Mouse (Mus musculus) neural tube, embryonic 12.5 days (tissue): ENCODE measurements around the gene Fam207a. TPM values are rescaled to one million over a fixed set of nuclear protein-coding genes. Genes with fewer than 3 reads are reported as not detected.

Source experiments
- ATAC-seq: fragments of 200-750 bp; cut with Nextera tagmentation; 2 replicates; pipeline ENCODE4 v1.8.0; 2017; ENCODE audit warnings: low read depth, mild to moderate bottlenecking, moderate TSS enrichment, moderate library complexity; ENCODE audit not compliant: low FRiP score
- H3K27ac ChIP-seq: fragments of 300-500 bp; sonication (generic); 2 replicates; pipeline ENCODE4 v1.5.1; 2016
- H3K27me3 ChIP-seq: fragments of 300-500 bp; sonication (generic); replicated peaks from 2 replicates; pipeline ENCODE4 v1.6.1; 2016; ENCODE audit warnings: mild to moderate bottlenecking
- H3K36me3 ChIP-seq: fragments of 300-500 bp; sonication (generic); 2 replicates; pipeline ENCODE4 v1.6.1; 2016; ENCODE audit warnings: mild to moderate bottlenecking
- H3K4me1 ChIP-seq: fragments of 300-500 bp; sonication (generic); 2 replicates; pipeline ENCODE4 v1.6.1; 2016
- H3K4me2 ChIP-seq: fragments of 300-500 bp; sonication (generic); replicated peaks from 2 replicates; pipeline ENCODE4 v1.6.1; 2016; ENCODE audit warnings: mild to moderate bottlenecking
- H3K4me3 ChIP-seq: fragments of 300-500 bp; sonication (generic); 2 replicates; pipeline ENCODE4 v1.5.1; 2016
- H3K9ac ChIP-seq: fragments of 300-500 bp; sonication (generic); 2 replicates; pipeline ENCODE4 v1.6.1; 2016; ENCODE audit warnings: mild to moderate bottlenecking
- H3K9me3 ChIP-seq: fragments of 300-500 bp; sonication (generic); 2 replicates; pipeline ENCODE4 v1.6.1; 2016; ENCODE audit warnings: mild to moderate bottlenecking
- WGBS: fragments of 180-500 bp; shearing (Covaris S2); methylation state at CpG from one replicate; pipeline ENCODE4 v1.1.7; 2016; 5-methylcytosine and 5-hydroxymethylcytosine counted together
- polyA plus RNA-seq: library from polyadenylated mRNA; unstranded; fragments of >200 nt; fragmentation: Nextera tagmentation; extraction: Ambion mirVana; gene quantifications from 2 replicates; pipeline ENCODE4 v1.2.1, GENCODE M21; 2016

The Fam207a gene
- polyA plus RNA-seq, 1 experiment from 2014 or later = 46.4 TPM

DNA sequence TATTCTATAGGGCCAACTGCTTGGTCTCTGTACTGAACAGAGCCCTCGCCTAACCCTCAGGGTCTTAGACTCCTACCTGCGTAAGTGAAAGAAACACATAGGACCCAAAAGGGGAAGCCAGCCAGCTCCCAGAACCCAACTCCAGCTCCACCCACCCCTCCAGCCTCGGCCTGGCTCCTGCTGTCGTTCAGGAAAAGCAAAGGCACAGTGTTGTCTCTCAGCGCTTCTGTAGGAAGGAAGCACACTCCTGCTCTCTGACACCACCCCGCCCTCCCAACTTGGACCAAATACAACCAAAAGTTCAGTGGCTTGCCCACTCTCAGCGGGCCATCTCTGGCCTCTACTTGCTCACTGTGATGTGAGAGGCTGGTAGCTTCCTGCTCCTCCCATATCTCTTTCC, 7.7 kb upstream of the Fam207a start:
- no peaks in the 10 kb centered on the region for H3K36me3 ChIP-seq
- 83% methylated on average over 7 of the region's 7 CpGs for WGBS
- no peak overlapping the region for H3K4me3 ChIP-seq
- no peak overlapping the region for H3K9ac ChIP-seq
- H3K9me3 ChIP-seq = no peaks in the 10 kb centered on the region
- H3K27me3 ChIP-seq = 0 out of 2 replicates have a peak, but pooled peaks cover 3% of the 10 kb centered on the region
- H3K4me2 ChIP-seq = no peak overlapping the region
- ATAC-seq = no peak
- no peaks in the 10 kb centered on the region for H3K4me1 ChIP-seq
- no peak overlapping the region for H3K27ac ChIP-seq

- H3K4me3 ChIP-seq = peak overlapping the region; percentile 18; the same call in 1 of the 2 replicates
- H3K9me3 ChIP-seq = no peaks in the 10 kb centered on the region
- no peaks in the 10 kb centered on the region for H3K4me1 ChIP-seq
- no peaks in the 10 kb centered on the region for H3K36me3 ChIP-seq
- 0 out of 2 replicates have a peak, but pooled peaks cover 3% of the 10 kb centered on the region for H3K27me3 ChIP-seq
- 56% methylated on average over 12 of the region's 12 CpGs for WGBS
- H3K27ac ChIP-seq = no peak overlapping the region
- no peak for ATAC-seq
- peak overlapping the region; percentile 56 for H3K4me2 ChIP-seq
- peak overlapping the region; percentile 45; the same call in 1 of the 2 replicates for H3K9ac ChIP-seq
Measured at GRCm38 (mm10) chr10:77522746-77523145, 7.2 kb upstream of the Fam207a start.

DNA sequence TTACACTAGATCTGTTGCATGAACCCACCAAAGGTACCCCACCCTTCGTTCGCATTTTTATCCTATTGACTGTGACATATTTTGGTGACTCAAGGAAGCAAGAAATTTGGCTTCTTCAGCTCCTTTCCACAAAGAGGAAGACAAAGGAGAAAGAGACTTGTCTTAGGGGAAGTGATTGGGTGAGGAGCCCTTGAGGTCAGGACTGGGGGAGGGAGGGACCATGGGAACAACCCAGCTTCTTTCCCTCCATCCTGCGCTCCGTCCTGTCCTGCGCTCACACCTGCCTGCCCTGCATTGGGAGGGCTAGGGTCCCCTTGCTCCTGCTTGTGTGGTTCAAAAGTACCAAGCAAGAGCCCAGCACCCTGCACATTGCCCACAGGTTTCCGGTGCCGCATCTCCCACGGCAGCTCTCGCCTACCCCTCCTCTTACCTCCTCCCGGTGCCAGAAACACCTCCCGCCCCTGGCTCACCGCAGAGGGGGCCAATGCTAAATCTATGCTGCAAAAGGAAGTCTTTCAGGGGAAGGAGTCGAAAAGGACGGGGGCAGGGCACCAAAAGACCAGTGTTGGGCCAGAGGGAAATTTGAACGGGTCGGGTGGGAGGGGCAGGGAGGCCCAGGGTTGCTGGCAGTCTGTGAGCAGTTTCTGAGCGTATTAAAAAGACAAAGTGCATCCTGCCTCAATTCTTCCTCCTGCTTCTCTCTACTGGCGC, 6.6 kb upstream of the Fam207a start:
- ATAC-seq = no peak

DNA sequence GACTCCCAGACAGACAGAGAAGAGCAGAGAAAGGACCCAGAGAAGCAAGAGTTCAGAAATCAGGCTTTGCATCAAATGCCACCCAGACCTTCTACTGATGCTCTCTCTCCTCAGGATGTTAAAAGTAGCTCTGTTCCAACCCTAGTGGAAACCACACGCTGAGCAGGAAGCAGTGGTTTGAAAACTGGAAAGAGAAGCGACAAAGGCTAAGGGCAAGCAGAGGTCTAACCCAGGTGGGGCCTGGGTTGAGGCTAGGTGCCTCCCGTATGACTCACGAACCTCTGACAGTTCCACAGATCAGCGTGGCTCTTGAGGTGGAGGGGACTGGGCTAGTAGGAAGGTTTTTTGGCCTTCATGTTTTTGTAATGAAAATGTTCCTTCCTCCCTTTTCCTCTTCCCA, 4.9 kb upstream of the Fam207a start:
- no peaks in the 10 kb centered on the region for H3K36me3 ChIP-seq
- ATAC-seq = no peak
- H3K27ac ChIP-seq = no peak overlapping the region
- no peak overlapping the region for H3K4me2 ChIP-seq
- H3K9me3 ChIP-seq = no peaks in the 10 kb centered on the region
- H3K4me1 ChIP-seq = peaks cover 13% of the 10 kb centered on the region
- H3K27me3 ChIP-seq = 0 out of 2 replicates have a peak, but pooled peaks cover 3% of the 10 kb centered on the region
- no peak overlapping the region for H3K4me3 ChIP-seq
- no peak overlapping the region for H3K9ac ChIP-seq
- 90% methylated on average over 5 of the region's 5 CpGs for WGBS

More for the DNA sequence above, 6.6 kb upstream of the Fam207a start:
- no peaks in the 10 kb centered on the region for H3K36me3 ChIP-seq
- H3K4me1 ChIP-seq = 0 out of 2 replicates have a peak, but pooled peaks cover under 1% of the 10 kb centered on the region
- peak overlapping the region; percentile 45 for H3K9ac ChIP-seq
- 16% methylated on average over 18 of the region's 18 CpGs for WGBS
- peak overlapping the region; percentile 18; the same call in 1 of the 2 replicates for H3K4me3 ChIP-seq
- no peak overlapping the region for H3K27ac ChIP-seq
- peak overlapping the region; percentile 56 for H3K4me2 ChIP-seq
- H3K27me3 ChIP-seq = 0 out of 2 replicates have a peak, but pooled peaks cover 3% of the 10 kb centered on the region
- H3K9me3 ChIP-seq = no peaks in the 10 kb centered on the region

GRCm38 (mm10) chr10:77519191-77519590, 3.6 kb upstream of the Fam207a start:
- H3K27me3 ChIP-seq = 0 out of 2 replicates have a peak, but pooled peaks cover 3% of the 10 kb centered on the region
- ATAC-seq = no peak
- WGBS = 90% methylated on average over 3 of the region's 3 CpGs
- H3K36me3 ChIP-seq = peaks cover 2% of the 10 kb centered on the region
- no peak overlapping the region for H3K4me3 ChIP-seq
- no peak overlapping the region for H3K9ac ChIP-seq
- no peak overlapping the region for H3K27ac ChIP-seq
- H3K4me1 ChIP-seq = peaks cover 23% of the 10 kb centered on the region
- no peak overlapping the region for H3K4me2 ChIP-seq
- H3K9me3 ChIP-seq = no peaks in the 10 kb centered on the region

- H3K27ac ChIP-seq = no peak overlapping the region
- ATAC-seq = no peak
- peaks cover 12% of the 10 kb centered on the region for H3K36me3 ChIP-seq
- peaks cover 23% of the 10 kb centered on the region for H3K4me1 ChIP-seq
- 90% methylated on average over 5 of the region's 5 CpGs for WGBS
- no peaks in the 10 kb centered on the region for H3K9me3 ChIP-seq
- no peak overlapping the region for H3K4me2 ChIP-seq
- no peak overlapping the region for H3K4me3 ChIP-seq
- H3K9ac ChIP-seq = no peak overlapping the region
- no peaks in the 10 kb centered on the region for H3K27me3 ChIP-seq
Measured at GRCm38 (mm10) chr10:77517801-77518200, 2.2 kb upstream of the Fam207a start.

- H3K36me3 ChIP-seq = peaks cover 18% of the 10 kb centered on the region
- H3K4me2 ChIP-seq = peak overlapping the region; percentile 92
- H3K27ac ChIP-seq = no peak overlapping the region
- no peak overlapping the region for H3K4me3 ChIP-seq
- H3K4me1 ChIP-seq = peaks cover 23% of the 10 kb centered on the region
- ATAC-seq = no peak
- H3K9me3 ChIP-seq = no peaks in the 10 kb centered on the region
- no peak overlapping the region for H3K9ac ChIP-seq
- H3K27me3 ChIP-seq = no peaks in the 10 kb centered on the region
- WGBS = 23% methylated on average over 20 of the region's 20 CpGs
Measured at GRCm38 (mm10) chr10:77517066-77517620, 1.6 kb upstream of the Fam207a start.

DNA sequence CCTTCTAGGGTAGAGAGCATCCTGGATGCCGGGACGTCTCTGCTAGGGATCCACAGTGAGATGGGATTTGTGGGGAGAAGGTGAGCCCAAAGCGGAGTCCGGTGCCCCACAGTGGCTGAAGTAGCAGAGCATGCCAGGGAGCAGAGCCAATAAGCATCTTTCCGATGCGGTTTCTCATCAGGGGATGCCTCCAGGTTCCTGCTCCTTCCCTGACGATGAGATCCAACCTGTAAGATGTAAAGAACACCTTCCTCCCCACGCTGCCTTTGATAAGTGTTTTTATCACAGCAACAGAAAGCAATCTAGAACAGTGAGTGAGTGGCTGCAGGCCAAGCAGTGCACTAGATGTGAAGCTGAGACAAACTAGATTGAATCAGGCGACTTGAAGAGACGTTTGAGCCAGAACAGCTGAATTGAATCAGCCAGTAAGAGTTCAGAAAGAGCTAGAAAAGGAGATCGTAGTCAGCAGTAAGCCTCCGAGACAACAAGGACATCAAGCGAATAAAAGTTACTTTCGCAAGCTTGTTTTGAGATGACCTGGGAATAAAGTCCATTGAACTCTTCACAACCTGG, 880 bp upstream of the Fam207a start:
- H3K27ac ChIP-seq = no peak overlapping the region
- peaks cover 24% of the 10 kb centered on the region for H3K36me3 ChIP-seq
- 52% methylated on average over 14 of the region's 14 CpGs for WGBS
- H3K4me1 ChIP-seq = peaks cover 23% of the 10 kb centered on the region
- ATAC-seq = no peak
- H3K4me3 ChIP-seq = peak overlapping the region; percentile 88
- H3K9me3 ChIP-seq = no peaks in the 10 kb centered on the region
- H3K4me2 ChIP-seq = peak overlapping the region; percentile 92
- H3K9ac ChIP-seq = peak overlapping the region; percentile 90
- no peaks in the 10 kb centered on the region for H3K27me3 ChIP-seq

- no peaks in the 10 kb centered on the region for H3K27me3 ChIP-seq
- WGBS = 83% methylated on average over 15 of the region's 15 CpGs
- H3K36me3 ChIP-seq = peaks cover 66% of the 10 kb centered on the region
Measured at GRCm38 (mm10) chr10:77510225-77510982, 5.2 kb downstream of the Fam207a start.

GRCm38 (mm10) chr10:77509403-77510187, 6.0 kb downstream of the Fam207a start:
- no peak overlapping the region for H3K4me2 ChIP-seq
- no peaks in the 10 kb centered on the region for H3K27me3 ChIP-seq
- ATAC-seq = peak; percentile 79
- H3K36me3 ChIP-seq = peaks cover 74% of the 10 kb centered on the region
- no peak overlapping the region; the same call in 1 of the 2 replicates for H3K9ac ChIP-seq
- no peaks in the 10 kb centered on the region for H3K9me3 ChIP-seq
- H3K4me3 ChIP-seq = no peak overlapping the region
- H3K4me1 ChIP-seq = peaks cover 5% of the 10 kb centered on the region
- no peak overlapping the region for H3K27ac ChIP-seq
- 56% methylated on average over 12 of the region's 12 CpGs for WGBS

More at GRCm38 (mm10) chr10:77510225-77510982, 5.2 kb downstream of the Fam207a start:
- Histone ChIP-seq H3K9ac (no peak overlapping the region), H3K4me1 (peaks cover 11% of the 10 kb centered on the region), H3K4me2 (no peak overlapping the region), H3K4me3 (no peak overlapping the region), H3K27ac (no peak overlapping the region), H3K9me3 (no peaks in the 10 kb centered on the region)
- no peak for ATAC-seq

GRCm38 (mm10) chr10:77508744-77509143, 6.8 kb downstream of the Fam207a start:
- Histone ChIP-seq H3K4me1 (no peaks in the 10 kb centered on the region), H3K4me2 (no peak overlapping the region), H3K9ac (no peak overlapping the region), H3K27me3 (no peaks in the 10 kb centered on the region), H3K4me3 (no peak overlapping the region), H3K27ac (no peak overlapping the region), H3K9me3 (no peaks in the 10 kb centered on the region), H3K36me3 (peaks cover 73% of the 10 kb centered on the region)
- ATAC-seq = no peak
- WGBS = 91% methylated on average over 3 of the region's 3 CpGs
